Mouse (Mus musculus) brain, adult 10 weeks (tissue): ENCODE measurements around the gene Hrct1. TPM values are rescaled to one million over a fixed set of nuclear protein-coding genes. Genes with fewer than 3 reads are reported as not detected.

ENCODE experiments used
- polyA plus RNA-seq: library from polyadenylated mRNA; stranded (reverse); fragments of 350-450 nt; fragmentation: Illumina TruSeq; extraction: RNeasy Lipid Tissue Mini Kit (QIAGEN cat#74804); gene quantifications from one replicate; pipeline ENCODE4 v1.2.3, GENCODE M21; 2015; ENCODE audit warnings: low read depth, low replicate concordance

The Hrct1 gene
- polyA plus RNA-seq = 2.0 TPM

GRCm38 (mm10) chr4:43726995-43727394 is at the start of gene Hrct1:
Hrct1 (plus strand) TSS chr4:43727188.

GRCm38 (mm10) chr4:43700707-43701106 is 26.3 kb upstream of the Hrct1 start, which contains the start of gene Olfr70:
Olfr70 (minus strand) TSS chr4:43700807.

GRCm38 (mm10) chr4:43709869-43710268 is 17.1 kb upstream of the Hrct1 start, which contains the start of gene Olfr71:
Olfr71 (minus strand) TSS chr4:43710255.

GRCm38 (mm10) chr4:43729794-43730550 is 3.0 kb downstream of the Hrct1 start, which contains the start of gene Spaar:
Spaar (plus strand) TSS chr4:43730034.

GRCm38 (mm10) chr4:43770909-43771308 is 43.9 kb downstream of the Hrct1 start, which contains the start of gene Olfr159:
Olfr159 (minus strand) TSS chr4:43771009.

Other genes starting within 250 kb of the Hrct1 start
- not detected for gene Sit1, start 243.5 kb upstream of the Hrct1 start, polyA plus RNA-seq
- 58.5 TPM for gene Ccdc107, start 234.3 kb upstream of the Hrct1 start, polyA plus RNA-seq
- 1.8 TPM for gene Arhgef39, start 227.5 kb upstream of the Hrct1 start, polyA plus RNA-seq
- 1.2 TPM for gene Car9, start 220.2 kb upstream of the Hrct1 start, polyA plus RNA-seq
- gene Tpm2, start 203.4 kb upstream of the Hrct1 start, polyA plus RNA-seq = 16.8 TPM
- 65.5 TPM for gene Creb3, start 164.9 kb upstream of the Hrct1 start, polyA plus RNA-seq
- 40.4 TPM for gene Tln1, start 164.5 kb upstream of the Hrct1 start, polyA plus RNA-seq
- 28.2 TPM for gene Rgp1, start 148.5 kb upstream of the Hrct1 start, polyA plus RNA-seq
- 61.8 TPM for gene Gba2, start 148.3 kb upstream of the Hrct1 start, polyA plus RNA-seq
- not detected for gene Msmp, start 142.7 kb upstream of the Hrct1 start, polyA plus RNA-seq
- gene Npr2, start 95.3 kb upstream of the Hrct1 start, polyA plus RNA-seq = 48.5 TPM
- gene Spag8, start 73.6 kb upstream of the Hrct1 start, polyA plus RNA-seq = 1.5 TPM
- 69.8 TPM for gene Hint2, start 70.7 kb upstream of the Hrct1 start, polyA plus RNA-seq
- 40.7 TPM for gene Tmem8b, start 58.2 kb upstream of the Hrct1 start, polyA plus RNA-seq
- 1.6 TPM for gene Fam221b, start 58.0 kb upstream of the Hrct1 start, polyA plus RNA-seq
- not detected for gene Olfr70, start 26.4 kb upstream of the Hrct1 start, polyA plus RNA-seq
- not detected for gene Olfr71, start 16.9 kb upstream of the Hrct1 start, polyA plus RNA-seq
- gene Spaar, start 2.8 kb downstream of the Hrct1 start, polyA plus RNA-seq = 1.3 TPM
- gene Olfr159, start 43.8 kb downstream of the Hrct1 start, polyA plus RNA-seq = not detected
- gene Olfr156, start 96.7 kb downstream of the Hrct1 start, polyA plus RNA-seq = not detected
- gene Olfr157, start 113.0 kb downstream of the Hrct1 start, polyA plus RNA-seq = not detected
- not detected for gene Olfr155, start 124.4 kb downstream of the Hrct1 start, polyA plus RNA-seq
- gene Reck, start 148.3 kb downstream of the Hrct1 start, polyA plus RNA-seq = 5.6 TPM
- 4.0 TPM for gene Glipr2, start 230.2 kb downstream of the Hrct1 start, polyA plus RNA-seq